Mouse (Mus musculus) gonadal fat pad, adult 2 months (tissue): Measurements from ENCODE around the gene Fam69a. TPM values are rescaled to one million over a fixed set of nuclear protein-coding genes. Genes with fewer than 3 reads are reported as not detected.
"Not testable (repeated sequence)": the region's sequence is repeated elsewhere in the genome, so short reads cannot be mapped to it uniquely, and the experiment has no call there.

Experiments
- DNase-seq: peaks from one replicate; pipeline ENCODE4 v3.0.0-alpha.2; 2012; ENCODE audit warnings: low read depth
- polyA plus RNA-seq: library from polyadenylated mRNA; depleted of rRNA; stranded (reverse); fragments of >200 nt; gene quantifications from 2 replicates; pipeline ENCODE4 v1.2.3, GENCODE M21; 2012

Gene Fam69a
- polyA plus RNA-seq, 1 experiment: 5.4 TPM

DNA sequence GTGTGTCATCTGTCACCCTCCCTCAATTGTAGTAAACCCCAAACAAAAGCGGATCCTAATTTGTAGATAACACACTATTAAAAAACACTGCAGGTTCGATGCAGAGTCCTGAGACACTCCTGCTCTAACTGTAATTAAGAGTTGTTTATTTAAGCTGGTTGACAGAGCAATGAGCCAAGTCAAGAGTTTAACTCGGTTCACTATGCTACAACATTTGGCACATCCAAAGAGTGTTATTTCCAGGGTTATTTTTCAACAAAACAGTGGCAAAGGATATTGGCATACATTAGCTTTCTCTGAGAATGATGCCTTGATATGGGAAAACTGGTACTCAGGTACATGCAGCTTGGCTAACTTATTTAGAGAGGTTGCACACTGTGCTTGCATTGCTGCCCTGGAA is 4.9 kb downstream of the Fam69a start:
- no peak for DNase-seq

DNA sequence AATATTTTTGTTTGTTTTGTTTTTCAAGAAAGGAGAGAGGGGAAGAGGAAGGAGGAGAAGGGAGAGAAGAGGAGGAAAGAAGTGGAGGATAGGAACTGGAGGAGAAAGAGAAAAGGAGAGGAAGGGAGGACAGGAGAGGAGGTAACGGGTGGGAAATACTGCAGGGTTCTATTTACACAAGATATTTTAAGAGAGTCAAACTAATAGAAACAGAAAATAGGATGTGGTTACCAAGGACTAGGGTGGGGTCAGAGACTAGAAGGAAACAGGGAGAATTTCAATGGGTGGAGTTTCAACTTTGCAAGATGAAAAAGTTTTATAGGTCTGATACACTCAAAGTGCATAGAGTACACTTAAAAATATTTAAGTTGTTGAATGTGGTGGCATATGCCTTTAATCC is 7.0 kb downstream of the Fam69a start:
- DNase-seq: no peak

DNA sequence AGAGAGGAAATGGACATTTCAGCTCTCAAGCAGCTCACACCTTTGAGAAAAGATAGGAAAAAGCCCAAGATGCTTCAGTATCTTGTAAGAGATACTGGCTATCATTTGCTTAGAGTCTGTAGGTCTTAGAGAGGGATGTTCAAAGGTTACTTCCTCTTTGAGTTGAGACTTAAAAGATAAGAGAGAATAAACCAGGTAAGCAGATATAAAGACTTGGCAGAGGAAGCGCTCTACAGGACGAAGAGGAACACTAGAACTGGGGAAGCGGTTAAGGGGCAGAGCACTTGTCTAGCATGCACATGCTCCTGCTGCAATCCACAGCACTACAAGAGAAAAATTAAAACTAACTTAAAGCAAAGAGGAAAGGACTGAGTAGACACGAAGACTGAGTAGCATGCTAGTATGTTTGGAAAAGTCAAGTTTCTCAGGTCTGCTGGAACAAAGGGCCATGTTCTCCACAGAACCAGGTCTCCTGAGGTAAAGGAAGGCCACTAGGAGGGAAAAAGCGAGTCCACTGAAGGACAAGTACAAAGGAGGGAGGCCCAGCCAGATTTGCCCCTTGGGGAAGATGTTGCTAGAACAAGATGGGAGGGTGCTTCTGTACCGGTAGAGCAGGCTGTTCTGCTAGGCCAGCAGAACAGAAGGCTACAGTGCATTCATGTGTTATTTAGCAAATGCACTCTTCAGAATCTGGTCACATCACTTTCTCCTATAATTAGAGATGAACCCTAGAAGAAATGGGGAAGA is 8.4 kb downstream of the Fam69a start:
- no peak for DNase-seq

DNA sequence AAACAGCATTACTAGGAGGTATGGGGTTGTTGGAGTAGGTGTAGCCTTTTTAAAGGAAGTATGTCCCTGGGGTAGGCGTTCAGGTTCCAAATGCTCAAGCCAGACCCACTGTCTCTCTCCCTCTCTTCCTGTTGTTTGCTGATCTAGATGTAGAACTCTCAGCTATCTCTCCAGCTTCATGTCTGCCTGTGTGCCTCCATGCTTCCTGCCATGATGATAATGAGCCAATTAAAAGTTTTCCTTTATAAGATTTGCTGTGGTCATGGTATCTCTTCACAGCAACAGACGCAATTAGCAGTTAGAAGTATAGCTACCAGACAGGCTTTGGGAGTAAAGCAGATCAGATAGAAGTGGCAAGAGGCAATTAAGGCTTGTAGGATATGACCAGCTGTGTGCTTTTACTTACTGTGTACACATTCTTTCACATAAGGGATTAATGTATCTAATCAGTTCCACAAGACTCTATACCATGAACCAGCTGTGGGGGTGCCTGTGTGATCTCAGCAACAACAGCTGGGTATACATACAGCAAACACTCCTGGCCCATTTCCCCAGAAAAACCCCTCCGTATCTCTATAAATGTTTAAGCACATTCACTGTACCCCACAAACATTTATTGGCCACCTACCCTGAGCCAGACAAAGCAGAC is 9.1 kb downstream of the Fam69a start:
- no peak for DNase-seq

DNA sequence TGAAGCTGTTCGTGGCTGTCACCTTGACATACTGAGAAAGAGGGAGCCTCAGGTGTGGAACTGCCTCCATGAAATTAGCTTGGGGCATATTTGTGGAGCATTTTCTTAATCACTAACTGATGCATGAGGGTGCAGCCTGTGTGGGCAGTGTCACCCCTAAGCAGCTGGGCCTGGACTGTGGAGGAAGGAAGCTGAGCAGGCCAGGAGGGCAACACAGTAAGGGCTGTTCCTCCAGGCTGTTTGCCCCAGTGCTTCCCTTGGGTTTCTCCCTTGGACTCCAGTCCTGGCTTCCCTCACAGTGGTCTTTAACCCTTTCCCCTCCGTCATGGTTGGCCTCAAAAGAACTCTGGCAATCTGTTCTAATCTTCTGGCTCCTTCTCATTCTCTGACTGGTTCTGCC is 13.6 kb downstream of the Fam69a start:
- no peak for DNase-seq

DNA sequence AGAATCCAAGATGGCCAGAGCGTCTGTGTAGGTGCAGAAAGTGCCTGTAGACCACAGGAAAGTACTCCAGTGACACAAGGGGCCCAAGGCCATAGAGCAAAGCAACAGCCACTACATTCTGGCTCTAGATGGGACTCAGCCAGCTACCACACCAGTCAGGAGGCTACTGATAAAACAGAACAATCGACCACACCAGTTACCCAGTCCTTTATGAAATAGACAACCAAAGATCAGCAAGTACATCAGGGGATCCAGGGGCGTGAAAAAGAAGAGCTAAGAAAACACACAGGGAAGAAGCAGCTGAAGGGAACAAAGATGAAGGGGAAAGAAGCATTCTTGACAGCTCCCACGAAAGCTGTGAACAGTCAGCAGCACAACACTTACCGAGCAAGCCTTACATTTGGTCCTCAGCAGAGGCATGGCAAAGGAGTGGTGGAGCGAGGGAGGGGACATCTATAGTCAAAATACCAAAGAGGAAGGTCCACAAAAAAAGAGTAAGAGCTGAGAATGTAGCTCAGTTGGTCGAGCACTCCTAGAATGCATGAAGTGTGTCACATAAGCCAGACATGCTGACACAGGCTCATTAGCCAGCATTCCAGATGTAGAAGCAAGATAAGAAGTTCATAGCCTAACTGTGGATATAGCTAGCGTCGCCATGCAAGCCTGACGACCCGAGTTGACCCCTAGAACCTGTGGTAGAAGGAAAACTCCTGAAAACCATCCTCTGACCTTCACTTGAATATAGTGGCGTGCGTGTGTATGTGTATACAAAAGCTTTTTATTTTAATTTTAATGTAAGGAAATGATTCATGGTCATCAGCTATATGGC is 14.2 kb downstream of the Fam69a start:
- no peak for DNase-seq

DNA sequence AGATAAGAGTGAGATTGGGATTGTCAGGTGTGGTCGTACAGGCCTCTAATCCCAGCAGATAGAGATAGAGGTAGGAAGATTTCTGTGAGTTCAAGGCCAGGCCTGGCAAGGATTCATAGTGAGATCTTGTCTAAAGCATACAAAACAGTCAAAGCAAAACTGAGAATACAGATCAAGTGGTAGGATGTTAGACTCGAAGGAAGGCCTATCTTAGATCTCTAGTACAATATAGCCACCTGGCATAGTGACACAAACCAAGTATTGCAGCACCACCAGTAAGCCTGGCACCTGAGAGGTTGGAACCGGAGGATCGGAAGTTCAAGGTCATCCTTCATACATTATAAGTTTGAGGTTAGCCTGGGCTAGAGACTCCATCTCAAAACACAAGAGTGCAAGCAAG is 15.8 kb downstream of the Fam69a start:
- no peak for DNase-seq

DNA sequence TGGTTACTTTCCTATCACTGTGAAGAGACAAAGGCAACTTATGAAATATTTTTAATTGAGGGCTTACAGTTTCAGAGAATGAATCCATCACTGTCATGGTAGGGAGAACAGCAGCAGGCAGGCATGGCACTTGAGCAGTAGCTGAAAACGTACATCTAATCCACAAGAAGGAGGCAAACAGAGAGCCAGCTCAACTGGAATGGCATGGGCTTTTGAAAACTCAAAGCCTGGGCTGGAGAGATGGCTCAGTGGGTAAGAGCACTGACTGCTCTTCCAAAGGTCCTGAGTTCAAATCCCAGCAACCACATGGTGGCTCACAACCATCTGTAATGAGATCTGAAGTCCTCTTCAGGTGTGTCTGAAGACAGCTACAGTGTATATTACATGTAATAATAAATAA is 17.1 kb downstream of the Fam69a start:
- not testable (repeated sequence) for DNase-seq

DNA sequence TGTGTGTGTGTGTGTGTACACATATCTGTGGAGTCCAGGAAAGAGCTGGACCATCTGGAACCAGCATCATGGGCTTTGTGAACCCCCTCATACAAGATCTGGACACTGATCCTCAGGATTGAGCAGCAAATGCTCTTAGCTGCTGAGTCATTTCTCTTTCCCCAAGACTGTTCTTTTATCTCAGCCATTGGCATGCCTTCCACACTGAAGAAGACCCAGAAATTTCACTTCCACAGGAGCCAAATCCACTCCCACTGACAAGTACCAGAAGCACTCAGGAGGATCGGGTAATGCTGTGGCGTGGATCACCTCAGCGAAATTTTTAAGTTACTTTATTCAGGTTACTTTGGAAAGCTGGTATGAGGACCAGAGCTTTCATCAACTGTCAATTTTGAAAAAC is 18.8 kb downstream of the Fam69a start:
- no peak for DNase-seq

DNA sequence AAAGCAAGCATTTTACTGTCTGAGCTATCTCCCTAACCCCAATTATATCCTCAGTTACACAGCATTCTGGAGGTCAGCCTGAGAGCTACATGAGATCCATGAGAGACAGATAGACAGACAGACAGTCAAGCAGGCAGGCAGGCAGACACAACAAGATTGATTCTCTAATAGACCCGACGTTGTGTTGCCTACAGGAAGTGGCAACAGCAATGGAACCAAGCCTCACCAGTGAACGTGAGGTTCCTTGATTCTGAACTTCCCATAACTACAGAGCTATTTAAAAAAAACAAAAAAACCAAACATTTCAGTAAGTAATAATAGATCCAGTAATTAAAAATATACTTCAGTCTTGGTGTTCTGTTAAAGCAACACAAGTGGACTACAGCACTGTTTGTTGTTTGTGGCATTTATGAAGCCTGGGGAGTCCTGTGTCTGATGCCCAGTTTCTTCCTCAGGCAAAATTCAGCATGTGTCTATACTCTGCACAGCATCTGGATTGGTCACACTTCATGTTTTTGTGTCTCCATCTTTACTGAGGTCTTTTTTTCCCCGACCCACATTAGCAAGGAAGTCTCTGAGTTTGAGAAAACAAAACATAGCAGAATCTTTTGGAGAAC is 19.9 kb downstream of the Fam69a start:
- DNase-seq: no peak

DNA sequence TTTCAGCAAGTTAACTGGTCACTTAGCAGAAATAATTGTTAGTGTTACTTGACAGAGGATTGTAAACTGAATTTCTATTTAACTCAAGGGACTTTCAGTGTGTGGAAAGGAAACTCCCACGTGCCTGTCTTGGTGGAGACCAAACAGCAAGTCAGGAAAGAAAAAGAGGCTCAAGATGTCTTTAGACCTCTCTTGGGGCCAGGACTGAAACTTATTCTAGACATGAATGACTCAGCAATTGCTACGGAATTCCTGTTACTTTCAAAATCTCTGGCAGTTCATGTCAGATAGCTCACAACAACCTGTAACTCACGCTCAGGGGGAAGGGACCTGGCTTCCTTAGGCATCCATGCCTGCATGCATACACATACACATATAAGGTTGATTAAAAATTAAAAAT is 20.7 kb downstream of the Fam69a start:
- DNase-seq: no peak

DNA sequence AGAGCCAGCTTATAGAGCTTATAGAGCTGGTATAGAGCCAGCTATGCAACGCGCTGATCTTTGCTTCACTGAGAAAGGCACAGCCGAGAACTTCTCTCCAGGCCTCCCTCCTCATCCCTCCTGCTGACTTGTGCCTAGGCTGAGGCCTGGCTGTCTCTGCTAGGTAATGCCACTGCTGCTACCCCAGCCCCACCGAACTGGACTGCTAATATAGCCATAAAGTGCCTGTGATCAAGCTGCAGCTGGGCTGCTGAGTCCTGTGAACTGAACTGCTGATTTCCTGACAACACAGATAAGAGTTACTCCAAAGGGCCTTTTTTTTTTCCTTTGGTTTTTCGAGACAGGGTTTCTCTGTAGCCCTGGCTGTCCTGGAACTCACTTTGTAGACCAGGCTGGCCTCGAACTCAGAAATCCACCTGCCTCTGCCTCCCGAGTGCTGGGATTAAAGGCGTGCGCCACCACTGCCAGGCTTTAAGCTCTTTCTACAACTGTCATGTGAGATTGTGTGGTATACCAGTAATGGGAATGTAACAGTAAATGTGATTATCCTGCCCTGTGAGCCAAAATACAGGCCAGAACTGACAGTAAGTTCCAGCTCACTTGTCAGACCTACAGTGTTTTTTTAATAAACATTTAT is 21.4 kb downstream of the Fam69a start:
- DNase-seq: no peak

DNA sequence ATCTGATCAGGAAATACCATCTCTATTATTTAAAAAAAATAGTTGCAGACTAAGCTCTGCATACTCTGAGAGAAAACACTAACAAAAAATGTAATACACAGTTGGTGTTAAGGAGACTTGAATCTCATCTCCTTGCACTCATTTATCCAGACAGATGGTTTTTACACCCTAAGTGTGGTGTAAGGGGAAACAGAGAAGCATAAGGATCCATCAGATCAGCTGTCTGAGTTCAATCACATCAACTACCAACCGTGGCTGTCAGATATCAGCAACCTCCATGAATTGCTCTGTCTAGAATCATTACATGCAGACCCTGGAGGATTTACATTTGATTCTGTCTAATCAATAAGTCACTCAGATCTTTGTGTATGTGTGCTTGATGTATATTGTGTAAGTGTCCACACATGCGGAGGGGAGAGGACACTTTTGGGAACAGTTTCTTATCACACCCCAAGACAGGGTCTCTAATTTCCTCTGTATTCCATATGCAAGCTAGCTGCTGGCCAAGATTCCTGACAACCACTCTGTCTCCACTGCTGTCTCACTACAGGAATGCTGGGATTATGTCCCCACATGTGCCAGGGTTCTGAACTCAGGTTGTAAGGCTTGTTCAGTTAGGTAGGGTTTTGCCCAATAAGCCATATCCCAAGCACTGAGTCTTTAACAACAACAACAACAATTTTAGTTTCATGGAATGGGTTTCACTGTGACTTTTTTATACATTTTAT is 22.7 kb downstream of the Fam69a start:
- DNase-seq: no peak

DNA sequence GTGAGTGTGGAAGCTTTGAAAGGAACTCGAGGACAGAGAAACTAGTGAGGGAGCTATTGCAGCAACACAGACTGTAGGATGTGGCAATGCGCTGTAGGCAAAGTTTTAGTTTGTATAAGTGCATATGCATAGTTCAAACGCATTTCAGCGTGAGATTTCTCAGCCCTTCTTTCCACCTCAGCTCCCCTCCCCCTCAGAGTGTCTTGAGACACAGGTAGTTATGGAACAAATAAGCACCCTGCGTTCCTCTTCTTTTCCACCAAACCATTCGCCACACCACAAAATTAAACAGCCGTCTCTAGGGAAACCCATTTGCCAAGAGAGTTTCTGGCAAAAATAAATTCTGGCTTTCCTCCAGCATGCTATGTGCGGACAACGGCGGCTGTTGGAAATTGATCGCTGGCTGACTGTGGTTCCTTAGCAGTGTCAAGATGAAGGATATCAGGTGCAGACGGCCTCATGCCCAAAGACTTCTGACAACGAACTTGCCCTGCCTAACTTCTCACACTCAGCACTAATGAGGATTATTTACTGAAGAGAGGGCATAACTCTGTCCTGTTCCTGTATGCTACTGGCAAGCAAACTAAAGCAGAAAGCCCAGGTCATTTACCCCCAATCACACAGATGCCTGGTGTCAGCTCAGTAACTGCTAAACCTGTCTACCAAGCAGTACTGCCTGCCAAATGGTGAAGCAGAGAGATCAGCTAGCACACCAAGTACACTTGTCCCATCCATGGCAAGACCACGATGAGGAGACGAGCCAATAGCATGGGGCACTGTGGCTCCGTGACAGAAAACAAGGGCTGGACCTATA is 25.2 kb downstream of the Fam69a start:
- DNase-seq: no peak

DNA sequence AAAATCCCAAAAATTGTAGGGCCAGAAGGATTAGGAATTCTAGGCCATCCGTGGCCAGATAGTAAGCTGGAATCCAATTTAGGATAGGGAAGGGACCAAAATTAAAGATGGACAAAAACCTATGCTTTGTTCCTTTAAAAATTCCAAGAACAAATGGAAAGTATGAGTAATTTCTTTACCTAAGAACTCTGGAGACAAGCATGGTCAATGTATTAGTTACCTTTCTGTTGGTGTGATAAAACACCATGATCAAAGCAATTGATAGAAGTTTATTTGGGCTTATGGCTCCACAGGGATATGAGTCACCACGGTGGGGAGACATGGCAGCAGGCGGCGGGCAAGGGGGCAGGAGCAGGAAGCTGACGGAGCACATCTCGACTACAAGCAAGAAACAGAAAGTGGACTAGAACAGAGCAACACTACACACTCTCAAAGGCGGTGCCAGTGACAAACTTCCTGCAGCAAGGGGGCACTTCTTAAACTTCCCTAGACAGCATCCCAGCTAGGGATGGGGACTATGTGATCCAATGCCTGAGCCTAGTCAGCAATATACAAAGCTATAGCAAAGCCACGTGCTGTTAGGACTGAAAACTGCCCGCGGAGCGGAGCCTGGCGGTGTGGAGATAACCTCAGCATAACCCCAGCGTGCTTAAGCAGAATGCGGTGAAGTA is 26.2 kb downstream of the Fam69a start:
- DNase-seq: no peak

DNA sequence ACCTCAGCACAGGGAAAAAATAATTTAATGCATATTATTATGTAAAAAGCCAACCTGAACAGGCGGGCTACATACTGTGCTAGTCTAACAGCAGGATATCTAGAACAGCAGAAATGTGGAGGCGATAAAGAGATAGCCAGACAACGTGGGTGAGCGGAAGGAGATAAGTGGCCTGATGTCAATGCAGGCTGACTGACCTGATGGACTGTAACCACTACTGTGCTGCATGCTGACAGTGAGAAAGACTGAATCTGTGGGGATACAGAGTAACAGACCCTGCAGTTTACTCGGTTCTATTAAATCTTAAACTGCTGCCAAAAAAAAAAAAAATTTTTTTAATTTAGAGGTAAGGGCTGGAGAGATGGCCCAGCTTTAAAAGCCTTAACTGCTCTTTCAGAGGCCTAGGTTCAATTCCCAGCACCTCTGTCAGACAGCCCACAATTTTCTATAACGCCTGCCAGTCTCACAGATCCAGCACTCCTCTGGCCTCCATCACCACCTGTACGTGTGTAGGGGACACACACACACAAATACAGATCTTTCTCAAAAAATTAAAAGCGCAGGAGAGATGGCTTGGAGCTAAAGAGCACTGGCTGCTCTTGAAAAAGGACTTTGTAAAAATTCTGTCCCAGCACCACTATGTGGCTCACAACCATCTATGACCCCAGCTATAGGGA is 27.1 kb downstream of the Fam69a start:
- DNase-seq: no peak

DNA sequence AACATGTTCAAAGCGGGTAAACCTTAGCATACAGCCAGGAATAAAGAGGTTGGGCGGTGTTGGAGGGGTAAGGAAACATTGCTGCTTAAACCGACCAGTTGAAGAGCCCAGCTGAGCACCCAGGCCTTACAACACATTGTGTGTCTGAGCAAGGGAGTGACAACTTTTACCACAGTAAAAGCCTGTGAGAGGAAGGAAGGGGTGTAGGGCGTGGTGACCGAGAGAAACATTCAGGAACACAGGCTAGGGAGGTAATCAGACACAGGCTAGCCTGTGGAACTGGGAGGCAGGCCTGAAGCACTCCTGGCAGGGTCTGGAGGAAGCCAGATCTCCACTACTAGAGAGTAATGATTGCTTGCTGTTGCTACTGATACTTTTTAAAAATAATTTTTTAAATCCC is 36.2 kb downstream of the Fam69a start:
- DNase-seq: no peak

DNA sequence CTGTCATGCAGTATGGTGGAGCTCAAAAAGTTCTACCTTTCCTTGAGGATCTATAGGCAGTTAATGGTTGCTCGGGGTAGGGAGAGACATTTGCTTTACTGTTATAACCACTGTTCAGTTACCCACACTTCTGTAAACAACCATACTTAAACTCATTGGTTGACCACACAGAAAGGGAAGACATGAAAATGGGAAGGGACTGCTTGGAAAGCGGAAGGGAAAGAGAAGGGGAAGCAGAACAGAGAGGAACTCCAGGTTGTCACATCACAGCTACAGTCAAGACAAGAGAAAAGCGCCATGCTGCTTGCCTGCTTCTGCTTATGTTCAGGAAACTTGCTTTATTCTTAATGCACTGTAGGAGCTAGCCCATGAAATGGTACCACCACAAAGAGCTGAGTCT is 37.3 kb downstream of the Fam69a start:
- DNase-seq: no peak

DNA sequence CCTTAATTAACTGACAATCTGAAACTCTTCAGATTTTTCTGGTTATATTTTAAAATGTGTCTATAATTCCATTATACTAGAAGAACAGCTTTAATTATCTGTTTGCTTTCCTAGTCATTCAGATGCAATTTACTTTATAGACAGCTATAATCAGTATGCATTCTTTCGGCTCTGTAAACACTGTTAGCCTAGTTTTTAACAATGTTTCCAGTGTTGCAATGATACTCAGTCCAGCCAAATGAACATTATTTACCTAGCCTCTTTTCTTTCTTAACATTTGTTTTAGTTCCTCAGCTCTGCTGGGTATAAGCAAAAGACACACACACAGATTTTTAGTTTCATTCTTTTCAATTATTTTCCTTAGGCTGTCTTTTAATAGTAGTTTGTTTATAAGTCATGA is 38.0 kb downstream of the Fam69a start:
- DNase-seq: no peak
